Mouse (Mus musculus): Measurements from ENCODE around the gene Tcp11l2. TPM values are rescaled to one million over a fixed set of nuclear protein-coding genes. Genes with fewer than 3 reads are reported as not detected.

Tcp11l2 gene
- total and polyA plus RNA-seq, 3 experiments: 0.81 to 4.3 TPM; not detected in 1

- Histone ChIP-seq H3K27me3 (ENCODE audit: control insufficient read depth in 1 of 2, insufficient read depth in 2 of 2, low read length in 2 of 2) (no peaks in the 10 kb centered on the region), H3K9ac (ENCODE audit: control insufficient read depth, low read depth, low read length, poor library complexity, severe bottlenecking) (no peak overlapping the region), H3K79me2 (ENCODE audit: control insufficient read depth, insufficient read depth, low read length, poor library complexity) (no peaks in the 10 kb centered on the region), H3K9me3 (replicated peaks; ENCODE audit: insufficient read depth, low read length) (no peaks in the 10 kb centered on the region), H3K36me3 (ENCODE audit: control insufficient read depth in 1 of 2, insufficient read depth in 2 of 2, low read length in 2 of 2) (peaks cover 0 to 7% of the 10 kb centered on the region in 2 experiments; a peak in 2 of 4 replicates), H3K4me1 (ENCODE audit: control insufficient read depth in 1 of 2, insufficient read depth in 2 of 2, low read length in 2 of 2) (peaks cover 9 to 15% of the 10 kb centered on the region in 2 experiments), H3K27ac (ENCODE audit: control insufficient read depth, low read depth, low read length) (no peak overlapping the region), H3K4me3 (ENCODE audit: control insufficient read depth in 1 of 2, insufficient read depth in 1 of 2, low read depth in 2 of 2, low read length in 2 of 2) (no peak overlapping the region)
- TF ChIP-seq USF2 (IDR thresholded peaks at IDR 0.05; ENCODE audit: borderline replicate concordance in 1 of 2, insufficient read depth in 1 of 2, low read depth in 1 of 2, low read length in 2 of 2): no peak
- no peak for TF ChIP-seq GATA1 (IDR thresholded peaks at IDR 0.05; ENCODE audit: low read depth, low read length)
- TF ChIP-seq TCF12 (IDR thresholded peaks at IDR 0.05; ENCODE audit: low read depth, low read length): no peak
- no peak for TF ChIP-seq MYB (IDR thresholded peaks at IDR 0.05; ENCODE audit: low read depth, low read length)
- no peak for TF ChIP-seq ELF1 (IDR thresholded peaks at IDR 0.05; ENCODE audit: low read depth, low read length)
- TF ChIP-seq SIN3A (IDR thresholded peaks at IDR 0.05; ENCODE audit: low read length): no peak
- no peak for TF ChIP-seq CHD1 (IDR thresholded peaks at IDR 0.05; ENCODE audit: low read depth, low read length)
- TF ChIP-seq MAZ (IDR thresholded peaks at IDR 0.05; ENCODE audit: low read depth, low read length): no peak
- TF ChIP-seq NELFE (IDR thresholded peaks at IDR 0.05; ENCODE audit: low read depth, low read length): no peak
- no peak for TF ChIP-seq CTCF (IDR thresholded peaks at IDR 0.05 in 2 of 3, conservative IDR thresholded peaks at IDR 0.05 in 1 of 3; ENCODE audit: control insufficient read depth in 1 of 3, insufficient read depth in 1 of 3, low read depth in 2 of 3, low read length in 3 of 3, poor library complexity in 1 of 3, severe bottlenecking in 1 of 3)
- no peak for TF ChIP-seq ETS1 (IDR thresholded peaks at IDR 0.05; ENCODE audit: low read depth, low read length)
- TF ChIP-seq GABPA (IDR thresholded peaks at IDR 0.05; ENCODE audit: low read depth, low read length): no peak
- TF ChIP-seq EP300 (IDR thresholded peaks at IDR 0.05; ENCODE audit: low read depth in 1 of 2, low read length in 2 of 2): no peak
- no peak for DNase-seq (ENCODE audit: low read depth, low spot score)
Observed at GRCm38 (mm10) chr10:84610324-84610723, 33.9 kb downstream of the Tcp11l2 start.

- H3K9me3 ChIP-seq (replicated peaks; ENCODE audit: insufficient read depth, low read length): no peaks in the 10 kb centered on the region
- DNase-seq (ENCODE audit: low read depth, low spot score): no peak
- no peak overlapping the region for H3K27ac ChIP-seq (ENCODE audit: control insufficient read depth, low read depth, low read length)
- no peaks in the 10 kb centered on the region for H3K79me2 ChIP-seq (ENCODE audit: control insufficient read depth, insufficient read depth, low read length, poor library complexity)
- H3K4me3 ChIP-seq (ENCODE audit: control insufficient read depth in 1 of 2, insufficient read depth in 1 of 2, low read depth in 2 of 2, low read length in 2 of 2): no peak overlapping the region
- H3K4me1 ChIP-seq (ENCODE audit: control insufficient read depth in 1 of 2, insufficient read depth in 2 of 2, low read length in 2 of 2): peaks cover 9 to 20% of the 10 kb centered on the region in 2 experiments
- no peaks in the 10 kb centered on the region for H3K27me3 ChIP-seq (ENCODE audit: control insufficient read depth in 1 of 2, insufficient read depth in 2 of 2, low read length in 2 of 2)
- no peak overlapping the region for H3K9ac ChIP-seq (ENCODE audit: control insufficient read depth, low read depth, low read length, poor library complexity, severe bottlenecking)
- TF ChIP-seq POLR2A (IDR thresholded peaks at IDR 0.05; ENCODE audit: control insufficient read depth in 1 of 2, insufficient read depth in 1 of 2, low read depth in 1 of 2, low read length in 2 of 2, poor library complexity in 1 of 2) (no peak), GATA1 (IDR thresholded peaks at IDR 0.05; ENCODE audit: low read depth, low read length) (no peak), MEF2A (IDR thresholded peaks at IDR 0.05; ENCODE audit: extremely low read depth, insufficient replicate concordance, low read depth, low read length, poor library complexity, severe bottlenecking) (no peak), ZMIZ1 (IDR thresholded peaks at IDR 0.05; ENCODE audit: low read depth, low read length) (no peak), ETS1 (IDR thresholded peaks at IDR 0.05; ENCODE audit: low read depth, low read length) (no peak), TCF12 (IDR thresholded peaks at IDR 0.05; ENCODE audit: low read depth, low read length) (no peak), ZC3H11A (IDR thresholded peaks at IDR 0.05; ENCODE audit: low read depth, low read length) (no peak), EP300 (IDR thresholded peaks at IDR 0.05; ENCODE audit: low read depth in 1 of 2, low read length in 2 of 2) (no peak), ELF1 (IDR thresholded peaks at IDR 0.05; ENCODE audit: low read depth, low read length) (no peak), MAZ (IDR thresholded peaks at IDR 0.05; ENCODE audit: low read depth, low read length) (no peak), MYB (IDR thresholded peaks at IDR 0.05; ENCODE audit: low read depth, low read length) (no peak), UBTF (IDR thresholded peaks at IDR 0.05; ENCODE audit: borderline replicate concordance, insufficient read depth, low read depth, low read length) (no peak), MAFK (IDR thresholded peaks at IDR 0.05; ENCODE audit: borderline replicate concordance, low read depth, low read length) (no peak), MXI1 (IDR thresholded peaks at IDR 0.05; ENCODE audit: low read depth, low read length) (no peak), POLR2AphosphoS5 (IDR thresholded peaks at IDR 0.05; ENCODE audit: borderline replicate concordance, low read depth, low read length) (no peak), USF1 (IDR thresholded peaks at IDR 0.05; ENCODE audit: low read depth, low read length) (no peak), GABPA (IDR thresholded peaks at IDR 0.05; ENCODE audit: low read depth, low read length) (no peak)
- H3K36me3 ChIP-seq (ENCODE audit: control insufficient read depth in 1 of 2, insufficient read depth in 2 of 2, low read length in 2 of 2): peaks cover 0 to 11% of the 10 kb centered on the region in 2 experiments; a peak in 2 of 4 replicates
Observed at GRCm38 (mm10) chr10:84610783-84611182, 34.4 kb downstream of the Tcp11l2 start.

Data from MEL (cell line).